Mouse (Mus musculus): Measurements from ENCODE around the gene Tbccd1. TPM values are rescaled to one million over a fixed set of nuclear protein-coding genes. Genes with fewer than 3 reads are reported as not detected.
A peak's percentile ranks its signal among the peaks of the same experiment; 100 is the strongest.

Tbccd1 gene
- polyA plus RNA-seq, 1 experiment from 2014 or later = 33.6 TPM

DNA sequence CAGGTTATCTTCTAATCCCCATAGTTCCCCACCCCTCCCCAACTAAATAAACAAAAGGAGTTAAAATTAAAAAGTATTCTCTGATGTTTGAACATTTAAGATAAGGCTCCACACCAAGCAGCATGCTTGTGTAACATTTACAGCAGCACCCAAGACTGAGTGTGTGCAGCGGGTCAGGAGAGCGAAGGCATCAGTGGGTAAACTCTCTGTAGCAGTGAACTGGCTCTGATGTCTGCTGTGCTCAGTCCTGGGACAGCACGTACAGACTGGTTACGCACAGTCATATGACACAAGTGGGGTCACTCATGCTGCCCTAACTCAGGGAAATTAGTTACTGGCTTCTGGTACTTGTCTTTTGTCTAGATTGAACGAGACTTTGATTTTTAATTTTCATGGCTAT is 14.6 kb downstream of the Tbccd1 start:
- peaks cover 23% of the 10 kb centered on the region for H3K36me3 ChIP-seq (ENCODE audit: insufficient read depth)
- no peak overlapping the region for H3K4me3 ChIP-seq (ENCODE audit: low read depth, low read length)
- no peak for TF ChIP-seq CTCF (IDR thresholded peaks at IDR 0.05; ENCODE audit: low read depth)
- H3K9ac ChIP-seq = no peak overlapping the region
- WGBS = 80% methylated on average over 5 of the region's 5 CpGs
- no peaks in the 10 kb centered on the region; the same call in 1 of the 2 replicates for H3K4me1 ChIP-seq (ENCODE audit: insufficient read depth)
- DNase-seq (no peak), ATAC-seq (ENCODE audit: insufficient read depth) (no peak)
- H3K27me3 ChIP-seq (ENCODE audit: insufficient read depth, low read length) = no peaks in the 10 kb centered on the region
- no peak overlapping the region for H3K27ac ChIP-seq (ENCODE audit: low read depth)
- H3K4me2 ChIP-seq = no peak overlapping the region
- no peaks in the 10 kb centered on the region for H3K9me3 ChIP-seq (ENCODE audit: low read depth, low read length)

DNA sequence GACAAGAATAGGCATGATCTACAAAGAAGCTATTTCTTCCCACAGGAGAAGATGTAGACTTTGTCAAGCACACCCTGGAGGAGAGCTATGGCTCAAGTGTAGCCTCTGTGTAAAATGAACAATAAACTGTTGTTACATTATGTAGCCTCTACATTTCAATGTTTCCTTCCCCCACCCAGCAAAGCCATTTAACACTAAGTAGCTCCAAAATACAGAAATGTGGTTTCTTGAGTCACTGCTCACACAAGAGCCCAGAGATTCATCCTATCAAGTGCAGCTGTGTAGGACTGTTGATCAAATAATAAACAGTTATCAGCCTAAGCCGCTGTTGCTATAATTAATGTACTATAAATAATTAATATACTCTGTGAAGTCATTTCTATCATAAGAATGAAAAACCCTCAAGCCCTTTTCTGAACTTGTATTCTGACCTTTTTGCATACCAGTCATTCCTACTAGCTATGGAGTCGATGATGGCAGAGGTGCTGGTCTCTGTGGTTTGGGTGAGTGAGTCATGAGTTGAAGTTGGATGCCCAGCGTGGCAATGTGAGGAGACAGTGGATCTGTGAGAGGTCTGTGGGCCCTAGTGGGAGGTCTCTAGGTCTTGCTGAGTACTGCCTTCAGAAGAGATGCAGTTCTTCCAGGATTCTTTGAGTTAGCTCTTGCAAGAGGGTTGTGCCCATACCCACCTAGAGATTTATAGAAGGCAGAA is 18.2 kb downstream of the Tbccd1 start:
- 88% methylated on average over 3 of the region's 3 CpGs for WGBS

DNA sequence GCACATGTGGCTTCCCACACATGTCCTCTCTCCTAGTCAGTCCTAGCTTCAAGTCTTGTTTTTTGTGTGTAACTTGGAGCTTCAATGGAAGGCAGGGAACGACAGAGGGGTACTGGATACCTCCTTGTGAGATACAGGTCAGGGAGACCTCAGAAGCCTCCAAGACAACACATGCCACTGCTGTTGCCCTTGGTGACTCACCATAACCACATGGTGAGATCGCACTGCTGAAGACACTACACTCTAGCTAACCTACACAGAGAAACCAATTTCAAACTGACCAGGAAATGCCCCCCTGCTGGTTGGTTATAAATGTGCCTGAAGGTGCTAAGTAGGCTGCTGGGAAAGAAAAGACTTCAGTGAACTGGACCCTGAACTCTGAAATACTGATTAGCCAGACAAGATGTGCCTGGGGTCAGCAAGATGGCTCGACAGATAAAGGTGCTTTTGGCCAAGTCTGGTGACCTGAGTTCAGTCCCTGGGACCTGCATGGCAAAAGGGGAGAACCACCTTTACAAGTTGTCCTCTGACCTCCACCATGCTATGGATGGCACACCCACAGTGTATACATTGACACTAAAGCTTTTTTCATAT is 24.4 kb downstream of the Tbccd1 start:
- Histone ChIP-seq H3K9me3 (ENCODE audit: low read depth, low read length) (no peaks in the 10 kb centered on the region), H3K4me3 (ENCODE audit: low read depth, low read length) (no peak overlapping the region), H3K4me2 (no peak overlapping the region), H3K9ac (no peak overlapping the region), H3K36me3 (ENCODE audit: insufficient read depth) (peaks cover 24% of the 10 kb centered on the region), H3K27me3 (ENCODE audit: insufficient read depth, low read length) (no peaks in the 10 kb centered on the region), H3K27ac (ENCODE audit: low read depth) (no peak overlapping the region), H3K4me1 (ENCODE audit: insufficient read depth) (no peaks in the 10 kb centered on the region)
- no peak for TF ChIP-seq CTCF (IDR thresholded peaks at IDR 0.05; ENCODE audit: low read depth)
- DNase-seq = no peak
- 90% methylated on average over 3 of the region's 3 CpGs for WGBS
- ATAC-seq (ENCODE audit: insufficient read depth) = no peak

More for the DNA sequence above, 18.2 kb downstream of the Tbccd1 start:
- H3K36me3 ChIP-seq (ENCODE audit: insufficient read depth) = peaks cover 35% of the 10 kb centered on the region
- TF ChIP-seq CTCF (IDR thresholded peaks at IDR 0.05; ENCODE audit: low read depth) = no peak
- H3K4me3 ChIP-seq (ENCODE audit: low read depth, low read length) = no peak overlapping the region
- no peak overlapping the region for H3K9ac ChIP-seq
- no peak overlapping the region for H3K4me2 ChIP-seq
- H3K4me1 ChIP-seq (ENCODE audit: insufficient read depth) = no peaks in the 10 kb centered on the region
- no peak overlapping the region for H3K27ac ChIP-seq (ENCODE audit: low read depth)
- DNase-seq = no peak
- H3K27me3 ChIP-seq (ENCODE audit: insufficient read depth, low read length) = no peaks in the 10 kb centered on the region
- ATAC-seq (ENCODE audit: insufficient read depth) = no peak
- H3K9me3 ChIP-seq (ENCODE audit: low read depth, low read length) = no peaks in the 10 kb centered on the region

DNA sequence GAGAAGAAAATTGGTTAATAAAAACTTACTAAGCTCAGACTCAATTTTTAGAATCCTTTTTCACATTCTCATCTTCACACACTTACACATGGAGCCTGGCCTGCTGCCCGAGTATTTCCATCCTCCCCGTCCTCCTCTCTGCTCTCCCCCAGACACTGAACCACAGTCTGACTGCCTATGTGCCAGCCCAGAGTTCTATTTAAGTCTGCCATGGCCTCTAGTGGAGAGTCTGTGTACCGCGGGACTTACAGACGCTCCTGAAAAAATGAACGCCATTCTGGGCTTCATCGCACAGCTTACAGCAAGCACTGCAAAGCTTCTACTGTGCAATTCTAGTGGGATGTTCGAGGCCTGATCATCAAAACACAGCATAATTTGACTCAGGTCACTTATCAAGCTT is 36.7 kb downstream of the Tbccd1 start:
- no peak overlapping the region for H3K4me2 ChIP-seq
- no peak overlapping the region for H3K4me3 ChIP-seq (ENCODE audit: low read depth, low read length)
- peak; percentile 62 for TF ChIP-seq CTCF (IDR thresholded peaks at IDR 0.05; ENCODE audit: low read depth)
- H3K36me3 ChIP-seq (ENCODE audit: insufficient read depth) = peaks cover 9% of the 10 kb centered on the region; the same call in 1 of the 2 replicates
- no peaks in the 10 kb centered on the region for H3K9me3 ChIP-seq (ENCODE audit: low read depth, low read length)
- no peak overlapping the region for H3K9ac ChIP-seq
- no peak overlapping the region for H3K27ac ChIP-seq (ENCODE audit: low read depth)
- H3K27me3 ChIP-seq (ENCODE audit: insufficient read depth, low read length) = no peaks in the 10 kb centered on the region
- DNase-seq = peak; percentile 71
- peak; percentile 58; the same call in 1 of the 2 replicates for ATAC-seq (ENCODE audit: insufficient read depth)
- WGBS = 47% methylated on average over 8 of the region's 8 CpGs
- H3K4me1 ChIP-seq (ENCODE audit: insufficient read depth) = no peaks in the 10 kb centered on the region

DNA sequence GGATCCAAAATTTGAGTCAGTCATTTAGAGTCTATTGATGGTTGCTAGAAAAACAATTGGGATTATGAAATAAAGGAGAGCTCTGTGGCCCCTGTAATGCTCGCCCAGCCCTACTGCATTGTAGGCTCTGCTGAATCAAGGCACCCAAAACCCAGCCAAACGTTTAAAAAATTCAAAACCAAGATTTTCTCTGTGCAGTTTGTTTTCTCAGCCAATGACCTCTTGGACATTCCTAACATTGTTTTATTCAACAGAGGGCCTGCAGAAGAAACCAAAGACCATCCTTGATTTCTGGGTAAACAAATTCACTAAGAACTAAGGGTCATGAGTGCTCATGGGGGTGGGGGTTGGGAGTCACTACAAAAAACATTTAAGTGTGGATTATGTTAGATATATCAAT is 46.0 kb downstream of the Tbccd1 start, which contains the start of gene Crygs:
Crygs (minus strand) TSS at position 101 of the 400 bp plus-strand sequence.
- H3K9ac ChIP-seq = no peak within 1 kb of the TSS
- peaks cover 4% of the 10 kb centered on the region for H3K36me3 ChIP-seq (ENCODE audit: insufficient read depth)
- H3K4me3 ChIP-seq (ENCODE audit: low read depth, low read length) = no peak within 1 kb of the TSS
- H3K4me1 ChIP-seq (ENCODE audit: insufficient read depth) = no peaks in the 10 kb centered on the region
- H3K27ac ChIP-seq (ENCODE audit: low read depth) = no peak within 1 kb of the TSS
- WGBS = 42% methylated on average over 2 of the region's 2 CpGs
- no peak for TF ChIP-seq CTCF (IDR thresholded peaks at IDR 0.05; ENCODE audit: low read depth)
- H3K9me3 ChIP-seq (ENCODE audit: low read depth, low read length) = no peaks in the 10 kb centered on the region
- no peaks in the 10 kb centered on the region for H3K27me3 ChIP-seq (ENCODE audit: insufficient read depth, low read length)
- ATAC-seq (ENCODE audit: insufficient read depth) = no peak
- H3K4me2 ChIP-seq = no peak within 1 kb of the TSS
- no peak for DNase-seq

DNA sequence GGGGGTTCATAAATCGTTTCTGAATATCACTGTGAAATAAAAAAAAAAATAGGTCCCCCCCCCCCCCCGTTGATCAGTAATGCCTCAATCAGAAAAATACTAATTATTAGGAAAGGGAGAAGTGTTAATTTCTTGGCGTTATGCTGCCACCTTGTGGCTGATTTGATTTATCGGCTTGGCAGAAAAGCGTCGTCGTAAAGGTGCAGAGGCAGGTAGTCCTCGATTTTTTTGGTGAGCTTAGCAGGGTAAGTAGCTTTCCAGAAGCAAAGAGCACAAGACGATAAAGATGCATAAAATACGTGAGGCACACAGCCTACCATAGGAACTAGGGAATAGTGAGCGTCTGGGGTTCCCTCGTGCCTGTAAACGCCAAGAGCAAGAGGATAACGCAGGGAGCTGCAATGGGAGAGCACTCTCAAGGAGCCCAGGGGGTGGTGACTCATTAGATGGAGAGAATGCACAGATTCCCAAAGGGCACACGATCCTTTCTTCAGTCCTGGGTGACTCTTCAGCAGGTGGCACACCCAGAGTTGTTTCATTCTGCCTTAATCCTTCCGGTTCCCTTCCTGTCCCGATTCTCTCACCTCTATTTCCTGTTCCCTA is 49.9 kb downstream of the Tbccd1 start:
- peak overlapping the region; percentile 43 for H3K4me2 ChIP-seq

DNA sequence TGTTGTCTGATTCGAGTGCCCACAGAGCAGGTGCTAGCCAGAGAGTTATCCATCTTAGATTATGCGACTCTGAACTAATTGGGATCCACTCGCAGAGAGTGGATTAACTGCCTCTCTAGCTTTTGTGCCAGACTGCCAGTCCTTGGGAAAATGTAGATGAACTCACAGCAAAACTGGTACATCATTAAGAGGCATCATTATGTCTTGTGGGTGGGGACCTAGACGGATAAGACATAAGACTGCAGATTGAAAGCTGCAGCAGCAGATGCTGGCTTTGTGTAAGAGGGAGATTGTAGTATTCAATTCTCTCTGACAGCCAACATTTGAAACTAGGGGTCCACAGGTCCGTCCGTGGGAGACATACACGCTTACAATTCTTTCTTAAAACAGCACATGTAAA is 54.7 kb downstream of the Tbccd1 start:
- no peak overlapping the region for H3K4me2 ChIP-seq
- H3K27me3 ChIP-seq (ENCODE audit: insufficient read depth, low read length) = no peaks in the 10 kb centered on the region
- ATAC-seq (ENCODE audit: insufficient read depth) = no peak
- no peaks in the 10 kb centered on the region for H3K9me3 ChIP-seq (ENCODE audit: low read depth, low read length)
- H3K36me3 ChIP-seq (ENCODE audit: insufficient read depth) = no peaks in the 10 kb centered on the region
- H3K4me3 ChIP-seq (ENCODE audit: low read depth, low read length) = no peak overlapping the region
- no peak for DNase-seq
- H3K4me1 ChIP-seq (ENCODE audit: insufficient read depth) = no peaks in the 10 kb centered on the region
- H3K9ac ChIP-seq = no peak overlapping the region
- WGBS = 82% methylated on average over 7 of the region's 7 CpGs
- H3K27ac ChIP-seq (ENCODE audit: low read depth) = no peak overlapping the region
- TF ChIP-seq CTCF (IDR thresholded peaks at IDR 0.05; ENCODE audit: low read depth) = no peak

More for the DNA sequence above, 49.9 kb downstream of the Tbccd1 start:
- no peak overlapping the region for H3K4me3 ChIP-seq (ENCODE audit: low read depth, low read length)
- 14% methylated on average over 17 of the region's 17 CpGs for WGBS
- no peaks in the 10 kb centered on the region for H3K36me3 ChIP-seq (ENCODE audit: insufficient read depth)
- peak; percentile 76 for TF ChIP-seq CTCF (IDR thresholded peaks at IDR 0.05; ENCODE audit: low read depth)
- ATAC-seq (ENCODE audit: insufficient read depth) (no peak), DNase-seq (peak; percentile 84)
- no peak overlapping the region for H3K27ac ChIP-seq (ENCODE audit: low read depth)
- H3K27me3 ChIP-seq (ENCODE audit: insufficient read depth, low read length) = no peaks in the 10 kb centered on the region
- no peaks in the 10 kb centered on the region for H3K9me3 ChIP-seq (ENCODE audit: low read depth, low read length)
- no peak overlapping the region for H3K9ac ChIP-seq
- H3K4me1 ChIP-seq (ENCODE audit: insufficient read depth) = no peaks in the 10 kb centered on the region

Data from lung, embryonic 14.5 days (tissue).